Mouse (Mus musculus) right cerebral cortex, postnatal 25 days (tissue): Measurements from ENCODE around the gene Gm10057.
"Not testable (repeated sequence)": the region's sequence is repeated elsewhere in the genome, so short reads cannot be mapped to it uniquely, and the experiment has no call there.

Experiments used
- DNase-seq: peaks from one replicate; pipeline ENCODE4 v3.0.0; 2022

The Gm10057 gene

GRCm38 (mm10) chrX:154054939-154055338 is at the start of gene Gm10057:
TSS of gene Gm10057 (minus strand) at chrX:154055039.
- DNase-seq, result not testable (repeated sequence)

- DNase-seq, result not testable (repeated sequence)
Measured at GRCm38 (mm10) chrX:154033727-154034126, 21.1 kb downstream of the Gm10057 start, which contains the start of gene 4921511M17Rik. TSS of gene 4921511M17Rik (minus strand) at chrX:154033827.

- DNase-seq, result not testable (repeated sequence)
Measured at GRCm38 (mm10) chrX:154012540-154012939, 42.3 kb downstream of the Gm10057 start, which contains the start of gene Samt1. TSS of gene Samt1 (minus strand) at chrX:154012640.
